Mouse (Mus musculus): ENCODE results near the gene Hbs1l. TPM values are rescaled to one million over a fixed set of nuclear protein-coding genes. Genes with fewer than 3 reads are reported as not detected.

The Hbs1l gene
- 10 to 100 TPM; 62.9 to 78.5 (median 71.0) TPM for total RNA-seq (2022)

- DNase-seq (ENCODE audit: low spot score), result peak; percentile 87
Observed at GRCm38 (mm10) chr10:21295759-21296621, at the start of gene Hbs1l. TSS of gene Hbs1l (plus strand) at chr10:21295979.

GRCm38 (mm10) chr10:21248556-21248955 lies 47.2 kb upstream of the Hbs1l start:
- DNase-seq (ENCODE audit: low spot score), result no peak

- DNase-seq (ENCODE audit: low spot score), result no peak
Observed at GRCm38 (mm10) chr10:21251881-21252534, 43.8 kb upstream of the Hbs1l start.

GRCm38 (mm10) chr10:21252800-21253199 lies 43.0 kb upstream of the Hbs1l start:
- no peak for DNase-seq (ENCODE audit: low spot score)

- no peak for DNase-seq (ENCODE audit: low spot score)
Observed at GRCm38 (mm10) chr10:21254266-21255140, 41.3 kb upstream of the Hbs1l start.

GRCm38 (mm10) chr10:21257244-21257643 lies 38.5 kb upstream of the Hbs1l start:
- DNase-seq (ENCODE audit: low spot score), result no peak

- DNase-seq (ENCODE audit: low spot score), result no peak
Observed at GRCm38 (mm10) chr10:21259649-21260048, 36.1 kb upstream of the Hbs1l start.

GRCm38 (mm10) chr10:21265188-21265587 lies 30.6 kb upstream of the Hbs1l start:
- DNase-seq (ENCODE audit: low spot score), result no peak

- DNase-seq (ENCODE audit: low spot score), result no peak
Observed at GRCm38 (mm10) chr10:21267452-21267851, 28.3 kb upstream of the Hbs1l start.

GRCm38 (mm10) chr10:21268786-21269410 lies 26.9 kb upstream of the Hbs1l start:
- DNase-seq (ENCODE audit: low spot score), result no peak

GRCm38 (mm10) chr10:21269920-21270319 lies 25.9 kb upstream of the Hbs1l start:
- no peak for DNase-seq (ENCODE audit: low spot score)

GRCm38 (mm10) chr10:21270905-21271304 lies 24.9 kb upstream of the Hbs1l start:
- DNase-seq (ENCODE audit: low spot score), result no peak

GRCm38 (mm10) chr10:21271310-21271709 lies 24.5 kb upstream of the Hbs1l start:
- DNase-seq (ENCODE audit: low spot score), result no peak

GRCm38 (mm10) chr10:21271785-21272184 lies 24.0 kb upstream of the Hbs1l start:
- DNase-seq (ENCODE audit: low spot score), result no peak

- no peak for DNase-seq (ENCODE audit: low spot score)
Observed at GRCm38 (mm10) chr10:21287243-21288127, 8.3 kb upstream of the Hbs1l start.

- no peak for DNase-seq (ENCODE audit: low spot score)
Observed at GRCm38 (mm10) chr10:21291228-21291627, 4.6 kb upstream of the Hbs1l start.

GRCm38 (mm10) chr10:21294217-21294616 lies 1.6 kb upstream of the Hbs1l start:
- DNase-seq (ENCODE audit: low spot score), result no peak

- DNase-seq (ENCODE audit: low spot score), result no peak
Observed at GRCm38 (mm10) chr10:21295397-21295758, 401 bp upstream of the Hbs1l start.

- no peak for DNase-seq (ENCODE audit: low spot score)
Observed at GRCm38 (mm10) chr10:21298972-21299371, 3.2 kb downstream of the Hbs1l start.

- no peak for DNase-seq (ENCODE audit: low spot score)
Observed at GRCm38 (mm10) chr10:21301822-21302221, 6.0 kb downstream of the Hbs1l start.

Data from heart, adult 8-10 months (tissue).